Mouse (Mus musculus) left cerebral cortex, adult 11 months (tissue): ENCODE data around the gene Cep78.

ENCODE experiments used
- DNase-seq: peaks from one replicate; pipeline ENCODE4 v3.0.0; 2022; ENCODE audit warnings: low spot score

Cep78 gene

GRCm38 (mm10) chr19:15908016-15908415 is 76.8 kb downstream of the Cep78 start:
- no peak for DNase-seq
